Mouse (Mus musculus) bone marrow macrophage, adult 2 months (primary cell): ENCODE results near the gene Rexo1.

ENCODE experiments used
- CTCF ChIP-seq: IDR thresholded peaks from 2 replicates; pipeline ENCODE4 v1.5.1; 2012; ENCODE audit warnings: low read depth, mild to moderate bottlenecking, low read length, moderate library complexity
- POLR2A ChIP-seq: IDR thresholded peaks from 2 replicates; pipeline ENCODE4 v1.6.1; 2012; ENCODE audit warnings: mild to moderate bottlenecking, low read depth, low read length, borderline replicate concordance

DNA sequence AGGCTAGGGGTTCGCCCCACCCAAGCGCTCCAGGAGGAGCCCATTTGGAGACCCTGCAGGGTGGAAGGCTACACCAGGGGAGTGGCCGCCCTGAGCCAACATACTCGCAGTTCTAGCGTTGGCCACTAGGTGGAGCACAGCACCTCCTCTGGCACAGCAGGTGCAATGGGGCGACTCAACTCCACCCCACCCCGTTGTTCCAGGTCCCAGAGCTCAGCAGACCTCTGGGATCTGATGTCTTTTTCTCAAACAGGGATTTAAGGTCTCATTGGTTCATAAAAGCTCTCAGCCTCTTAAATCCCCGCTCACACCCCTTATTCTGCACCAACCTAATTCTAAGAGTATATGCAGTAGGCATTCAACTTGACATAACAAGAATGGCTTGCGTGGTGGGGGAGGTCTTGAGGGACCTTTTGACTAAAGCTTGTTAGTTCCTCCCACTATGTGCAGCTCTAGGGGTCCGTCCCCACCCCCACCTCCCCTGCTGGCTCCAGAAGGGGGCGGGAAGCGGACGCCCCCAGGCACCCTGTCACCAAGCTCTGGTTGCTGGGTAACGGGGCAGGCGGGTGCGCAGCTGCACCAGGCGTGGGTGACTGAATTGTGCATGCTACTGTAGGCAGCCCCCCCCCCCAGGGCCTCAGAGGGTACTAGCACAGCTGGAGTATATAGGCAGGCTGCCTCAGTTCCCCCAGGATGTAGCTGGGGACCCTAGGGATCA, 5.2 kb upstream of the Rexo1 start:
- TF ChIP-seq POLR2A (no peak), CTCF (peak; percentile 85)
